Mouse (Mus musculus): ENCODE data around the gene Slc44a5. TPM values are rescaled to one million over a fixed set of nuclear protein-coding genes. Genes with fewer than 3 reads are reported as not detected.

Gene Slc44a5
- total RNA-seq, 1 experiment, result 0.09 TPM

DNA sequence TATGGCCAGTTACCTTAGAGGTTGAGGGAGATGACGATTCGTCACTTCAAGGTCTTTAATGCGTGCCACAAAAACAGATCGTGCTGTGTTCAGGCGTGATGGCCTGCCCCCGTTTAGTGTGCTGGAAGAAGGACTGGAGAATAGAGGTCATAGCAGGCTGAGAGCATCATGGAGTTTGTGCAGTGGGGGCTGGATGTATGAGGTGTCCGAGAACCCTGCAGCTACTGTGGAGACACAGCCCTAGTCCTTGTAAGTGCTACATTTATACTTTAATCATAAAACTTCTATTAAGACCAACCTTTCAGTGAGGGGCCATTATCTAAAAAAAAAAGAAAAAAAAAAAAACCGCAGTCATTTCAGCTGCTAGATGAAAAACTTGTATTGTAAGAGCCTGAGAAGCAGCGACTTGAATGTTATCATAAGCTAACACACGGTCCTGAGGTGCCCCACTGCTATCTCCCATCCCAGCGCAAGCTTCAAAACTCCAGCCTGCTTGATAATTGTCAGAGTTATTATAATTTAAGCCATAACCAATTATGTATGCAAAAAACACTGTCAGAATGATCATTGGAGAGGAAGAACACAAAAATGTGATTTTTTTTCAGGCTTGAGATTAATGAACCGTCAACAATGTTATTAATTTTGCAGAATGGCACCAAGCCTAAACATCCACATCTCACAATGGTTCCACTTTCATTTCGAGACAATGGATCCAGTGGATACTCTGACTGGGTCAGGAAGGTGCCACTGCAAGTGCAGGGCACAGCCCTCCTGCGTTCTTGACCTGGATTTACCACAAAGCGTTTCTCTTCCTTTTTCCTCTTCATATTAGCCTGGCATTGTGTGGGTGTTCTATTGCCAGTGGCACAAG, 118.5 kb downstream of the Slc44a5 start:
- Histone ChIP-seq H3K4me1 (ENCODE audit: control insufficient read depth in 2 of 2, insufficient read depth in 2 of 2, low read length in 2 of 2, poor library complexity in 1 of 2) (peaks cover 0 to 2% of the 10 kb centered on the region in 2 experiments; a peak in 1 of 4 replicates), H3K27ac (ENCODE audit: insufficient read depth, low read depth, low read length, poor library complexity, severe bottlenecking) (0 out of 2 replicates have a peak overlapping the region, but pooled peaks have one; percentile 40), H3K36me3 (ENCODE audit: control insufficient read depth, insufficient read depth, low read length, poor library complexity, severe bottlenecking) (no peaks in the 10 kb centered on the region), H3K9me3 (ENCODE audit: control insufficient read depth, insufficient read depth, low read depth, low read length) (no peaks in the 10 kb centered on the region), H3K4me3 (ENCODE audit: insufficient read depth in 1 of 2, low read depth in 1 of 2, low read length in 2 of 2, poor library complexity in 1 of 2, severe bottlenecking in 1 of 2) (no peak overlapping the region), H3K9ac (ENCODE audit: insufficient read depth, low read depth, low read length, poor library complexity, severe bottlenecking) (no peak overlapping the region)
- in situ Hi-C loops (cut with MboI; ENCODE audit: low sequenced_read_pairs in 2 of 2, unreplicated experiment in 2 of 2), result no loop called here
- DNase-seq (ENCODE audit: low read depth, low spot score), result no peak
- TF ChIP-seq HCFC1 (IDR thresholded peaks at IDR 0.05; ENCODE audit: borderline replicate concordance, insufficient read depth, low read length), result no peak
- no peak for TF ChIP-seq ZC3H11A (IDR thresholded peaks at IDR 0.05; ENCODE audit: borderline replicate concordance, low read depth, low read length)
- no peak for TF ChIP-seq MAFK (IDR thresholded peaks at IDR 0.05; ENCODE audit: insufficient read depth, low read depth, low read length)
- no peak for TF ChIP-seq CHD2 (IDR thresholded peaks at IDR 0.05; ENCODE audit: low read depth, low read length)

DNA sequence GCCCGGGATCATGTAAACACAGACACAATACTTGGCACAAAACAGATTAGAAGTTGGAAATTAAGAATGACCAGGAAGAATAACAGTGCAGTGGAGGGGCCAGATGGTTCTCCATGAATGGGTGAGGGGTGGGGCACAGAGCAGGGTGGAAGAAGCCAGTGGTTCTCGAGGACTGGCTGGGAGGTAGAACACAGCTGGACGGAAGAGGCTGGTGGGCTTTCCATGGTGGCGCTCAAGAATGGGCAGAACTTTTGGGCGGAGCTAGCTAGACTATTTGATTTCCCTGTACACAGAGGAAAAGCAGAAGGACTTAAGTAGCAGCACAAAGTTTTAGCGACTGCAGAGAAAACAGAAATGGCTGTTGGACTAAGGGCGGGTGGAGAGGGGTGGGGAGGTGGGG, 119.2 kb downstream of the Slc44a5 start:
- no peak for TF ChIP-seq MAFK (IDR thresholded peaks at IDR 0.05; ENCODE audit: insufficient read depth, low read depth, low read length)
- TF ChIP-seq ZNF384 (IDR thresholded peaks at IDR 0.05; ENCODE audit: low read depth, low read length), result no peak
- TF ChIP-seq CHD2 (IDR thresholded peaks at IDR 0.05; ENCODE audit: low read depth, low read length), result no peak
- TF ChIP-seq HCFC1 (IDR thresholded peaks at IDR 0.05; ENCODE audit: borderline replicate concordance, insufficient read depth, low read length), result no peak
- no peak for TF ChIP-seq ZC3H11A (IDR thresholded peaks at IDR 0.05; ENCODE audit: borderline replicate concordance, low read depth, low read length)
- peaks cover 0 to 2% of the 10 kb centered on the region in 2 experiments; a peak in 1 of 4 replicates for H3K4me1 ChIP-seq (ENCODE audit: control insufficient read depth in 2 of 2, insufficient read depth in 2 of 2, low read length in 2 of 2, poor library complexity in 1 of 2)
- DNase-seq (ENCODE audit: low read depth, low spot score), result no peak
- H3K27ac ChIP-seq (ENCODE audit: insufficient read depth, low read depth, low read length, poor library complexity, severe bottlenecking), result no peak overlapping the region
- H3K9ac ChIP-seq (ENCODE audit: insufficient read depth, low read depth, low read length, poor library complexity, severe bottlenecking), result no peak overlapping the region
- no peaks in the 10 kb centered on the region for H3K9me3 ChIP-seq (ENCODE audit: control insufficient read depth, insufficient read depth, low read depth, low read length)
- no peaks in the 10 kb centered on the region for H3K36me3 ChIP-seq (ENCODE audit: control insufficient read depth, insufficient read depth, low read length, poor library complexity, severe bottlenecking)
- H3K4me3 ChIP-seq (ENCODE audit: insufficient read depth in 1 of 2, low read depth in 1 of 2, low read length in 2 of 2, poor library complexity in 1 of 2, severe bottlenecking in 1 of 2), result no peak overlapping the region
- in situ Hi-C loops (cut with MboI; ENCODE audit: low sequenced_read_pairs in 2 of 2, unreplicated experiment in 2 of 2), result no loop called here

DNA sequence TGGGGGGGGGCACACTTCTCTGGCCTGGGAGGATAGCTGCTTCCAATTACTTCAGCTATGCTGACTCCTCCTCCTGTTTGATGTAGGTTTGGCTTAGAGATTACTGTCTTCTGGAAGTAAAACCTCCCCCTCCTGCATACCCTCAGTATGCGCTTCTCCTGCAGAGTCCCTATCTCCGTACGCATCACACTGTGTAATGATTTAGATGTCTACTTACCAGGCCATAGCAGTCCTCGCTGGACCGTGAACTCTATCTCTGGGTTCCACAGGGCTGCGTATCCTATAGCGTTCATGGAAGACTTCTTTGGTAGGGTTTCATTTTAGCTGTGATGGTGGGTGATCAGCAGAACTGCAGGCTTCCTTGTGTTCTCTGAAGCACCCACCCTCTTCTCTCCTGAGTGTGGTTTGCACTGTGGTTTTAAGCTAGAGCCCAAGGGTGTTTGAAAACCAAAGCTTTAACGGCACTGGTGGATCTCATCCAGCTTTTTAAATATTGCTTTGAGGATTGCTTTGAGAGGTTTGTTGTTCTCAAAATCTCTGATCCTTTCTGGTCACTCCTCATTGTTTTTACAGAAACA, 120.6 kb downstream of the Slc44a5 start:
- Histone ChIP-seq H3K36me3 (ENCODE audit: control insufficient read depth, insufficient read depth, low read length, poor library complexity, severe bottlenecking) (no peaks in the 10 kb centered on the region), H3K27ac (ENCODE audit: insufficient read depth, low read depth, low read length, poor library complexity, severe bottlenecking) (no peak overlapping the region), H3K9me3 (ENCODE audit: control insufficient read depth, insufficient read depth, low read depth, low read length) (no peaks in the 10 kb centered on the region), H3K9ac (ENCODE audit: insufficient read depth, low read depth, low read length, poor library complexity, severe bottlenecking) (no peak overlapping the region), H3K4me3 (ENCODE audit: insufficient read depth in 1 of 2, low read depth in 1 of 2, low read length in 2 of 2, poor library complexity in 1 of 2, severe bottlenecking in 1 of 2) (no peak overlapping the region), H3K4me1 (ENCODE audit: control insufficient read depth in 2 of 2, insufficient read depth in 2 of 2, low read length in 2 of 2, poor library complexity in 1 of 2) (peaks cover 0 to 2% of the 10 kb centered on the region in 2 experiments; a peak in 1 of 4 replicates)
- DNase-seq (ENCODE audit: low read depth, low spot score), result no peak
- TF ChIP-seq MAFK (IDR thresholded peaks at IDR 0.05; ENCODE audit: insufficient read depth, low read depth, low read length), result no peak
- TF ChIP-seq ZNF384 (IDR thresholded peaks at IDR 0.05; ENCODE audit: low read depth, low read length), result no peak
- TF ChIP-seq HCFC1 (IDR thresholded peaks at IDR 0.05; ENCODE audit: borderline replicate concordance, insufficient read depth, low read length), result no peak
- TF ChIP-seq CHD2 (IDR thresholded peaks at IDR 0.05; ENCODE audit: low read depth, low read length), result no peak
- TF ChIP-seq ZC3H11A (IDR thresholded peaks at IDR 0.05; ENCODE audit: borderline replicate concordance, low read depth, low read length), result no peak
- in situ Hi-C loops (cut with MboI; ENCODE audit: low sequenced_read_pairs in 2 of 2, unreplicated experiment in 2 of 2), result no loop called here

DNA sequence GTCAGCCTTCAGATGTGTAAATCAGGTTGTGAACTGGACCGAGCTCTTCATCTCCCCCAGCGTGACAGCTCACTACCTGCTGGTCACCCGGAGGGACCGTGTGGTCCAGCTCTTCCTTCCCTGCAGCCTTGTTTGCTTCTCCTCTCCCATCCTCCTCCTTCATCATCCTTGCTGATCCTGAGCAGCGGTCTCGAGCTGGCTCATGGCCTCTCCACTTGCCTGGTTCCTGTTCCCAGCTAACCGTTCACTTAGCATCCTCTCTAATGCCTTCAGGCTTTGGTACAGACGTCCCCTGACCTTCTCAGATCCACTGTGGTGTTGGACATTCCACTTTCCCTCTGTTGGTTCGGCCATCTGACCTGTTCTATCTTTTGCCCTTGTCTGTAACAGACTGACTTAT, 128.4 kb downstream of the Slc44a5 start:
- no peak for DNase-seq (ENCODE audit: low read depth, low spot score)
- no peaks in the 10 kb centered on the region for H3K4me1 ChIP-seq (ENCODE audit: control insufficient read depth in 2 of 2, insufficient read depth in 2 of 2, low read length in 2 of 2, poor library complexity in 1 of 2)
- TF ChIP-seq MAFK (IDR thresholded peaks at IDR 0.05; ENCODE audit: insufficient read depth, low read depth, low read length), result no peak
- no peak for TF ChIP-seq ZNF384 (IDR thresholded peaks at IDR 0.05; ENCODE audit: low read depth, low read length)
- no peak for TF ChIP-seq HCFC1 (IDR thresholded peaks at IDR 0.05; ENCODE audit: borderline replicate concordance, insufficient read depth, low read length)
- TF ChIP-seq CHD2 (IDR thresholded peaks at IDR 0.05; ENCODE audit: low read depth, low read length), result no peak
- no peak for TF ChIP-seq ZC3H11A (IDR thresholded peaks at IDR 0.05; ENCODE audit: borderline replicate concordance, low read depth, low read length)
- no peaks in the 10 kb centered on the region for H3K9me3 ChIP-seq (ENCODE audit: control insufficient read depth, insufficient read depth, low read depth, low read length)
- H3K36me3 ChIP-seq (ENCODE audit: control insufficient read depth, insufficient read depth, low read length, poor library complexity, severe bottlenecking), result no peaks in the 10 kb centered on the region
- H3K27ac ChIP-seq (ENCODE audit: insufficient read depth, low read depth, low read length, poor library complexity, severe bottlenecking), result no peak overlapping the region
- in situ Hi-C loops (cut with MboI; ENCODE audit: low sequenced_read_pairs in 2 of 2, unreplicated experiment in 2 of 2), result no loop called here
- H3K4me3 ChIP-seq (ENCODE audit: insufficient read depth in 1 of 2, low read depth in 1 of 2, low read length in 2 of 2, poor library complexity in 1 of 2, severe bottlenecking in 1 of 2), result no peak overlapping the region
- no peak overlapping the region for H3K9ac ChIP-seq (ENCODE audit: insufficient read depth, low read depth, low read length, poor library complexity, severe bottlenecking)
